Mouse (Mus musculus): ENCODE data around the gene Pex14.

DNA sequence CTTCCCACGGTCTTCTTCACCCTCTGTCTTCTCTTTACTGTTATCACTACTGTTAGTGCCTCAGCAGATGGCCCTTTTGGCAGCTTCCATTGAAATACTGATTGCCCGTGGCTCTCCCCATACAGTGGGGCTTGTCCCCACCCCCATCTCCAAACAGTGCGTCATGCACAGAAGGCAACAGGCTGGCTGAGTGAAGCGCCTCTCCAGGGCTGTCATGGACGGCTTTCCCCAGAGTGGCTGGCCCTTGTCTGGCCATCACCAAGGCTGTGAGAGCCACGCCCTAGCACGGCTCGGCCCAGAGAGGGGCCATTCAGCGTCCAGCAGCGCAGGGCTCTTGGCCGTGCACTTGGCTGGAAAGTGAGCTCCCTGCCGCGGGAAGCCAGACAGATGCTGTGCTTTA is 164.5 kb downstream of the Pex14 start:
- TF ChIP-seq CTCF (IDR thresholded peaks at IDR 0.05) (no peak), EP300 (IDR thresholded peaks at IDR 0.05; ENCODE audit: insufficient read depth, low read depth, low read length) (no peak), POLR2A (IDR thresholded peaks at IDR 0.05; ENCODE audit: insufficient read depth, low read depth, low read length) (no peak)

Data from heart, adult 2 months (tissue).